Mouse (Mus musculus) heart, postnatal 0 days (tissue): ENCODE measurements around the gene Rhno1.

Experiments used
- CTCF ChIP-seq: IDR thresholded peaks from 2 replicates; pipeline ENCODE4 v1.5.1; 2016; ENCODE audit warnings: antibody characterized with exemption, control low read depth, low read depth
- EP300 ChIP-seq: IDR thresholded peaks from 2 replicates; pipeline ENCODE4 v1.6.1; 2016; ENCODE audit warnings: antibody characterized with exemption, low read depth

GRCm38 (mm10) chr6:128314796-128315195 is 47.9 kb downstream of the Rhno1 start:
- TF ChIP-seq CTCF (no peak), EP300 (no peak)
